Mouse (Mus musculus) left cerebral cortex, adult 18-20 months (tissue): ENCODE measurements at regions not wholly inside any gene's neighbourhood (a gene's known extent, or its start where the extent isn't known, plus 50 kb on each side); places are given as distances from the start of the nearest gene placed in this dataset.

ENCODE experiments used
- DNase-seq, 2 experiments: peaks; one replicate each; pipeline ENCODE4 v3.0.0; 2021 to 2022; ENCODE audit warnings: low spot score in 2 of 2, mixed read lengths in 1 of 2

DNA sequence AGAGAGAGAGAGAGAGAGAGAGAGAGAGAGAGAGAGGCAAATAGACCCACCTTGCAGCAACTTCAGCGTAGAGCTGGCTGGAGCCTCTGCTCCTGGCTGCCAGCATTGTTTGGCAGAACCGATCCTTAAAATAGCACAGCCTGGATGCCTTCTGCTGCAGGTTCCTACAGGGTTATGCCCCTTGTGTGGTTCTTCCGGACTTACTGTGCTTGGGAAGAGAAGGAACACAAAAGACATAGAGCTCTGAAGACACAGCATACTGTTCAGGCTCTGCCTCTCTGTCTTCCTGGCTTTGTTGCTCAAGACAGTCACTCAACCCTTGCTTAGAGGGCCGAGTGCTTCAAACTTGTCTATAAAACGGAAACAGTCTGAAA is 86.2 kb upstream of the Slc25a26 start:
- DNase-seq, result no peak

DNA sequence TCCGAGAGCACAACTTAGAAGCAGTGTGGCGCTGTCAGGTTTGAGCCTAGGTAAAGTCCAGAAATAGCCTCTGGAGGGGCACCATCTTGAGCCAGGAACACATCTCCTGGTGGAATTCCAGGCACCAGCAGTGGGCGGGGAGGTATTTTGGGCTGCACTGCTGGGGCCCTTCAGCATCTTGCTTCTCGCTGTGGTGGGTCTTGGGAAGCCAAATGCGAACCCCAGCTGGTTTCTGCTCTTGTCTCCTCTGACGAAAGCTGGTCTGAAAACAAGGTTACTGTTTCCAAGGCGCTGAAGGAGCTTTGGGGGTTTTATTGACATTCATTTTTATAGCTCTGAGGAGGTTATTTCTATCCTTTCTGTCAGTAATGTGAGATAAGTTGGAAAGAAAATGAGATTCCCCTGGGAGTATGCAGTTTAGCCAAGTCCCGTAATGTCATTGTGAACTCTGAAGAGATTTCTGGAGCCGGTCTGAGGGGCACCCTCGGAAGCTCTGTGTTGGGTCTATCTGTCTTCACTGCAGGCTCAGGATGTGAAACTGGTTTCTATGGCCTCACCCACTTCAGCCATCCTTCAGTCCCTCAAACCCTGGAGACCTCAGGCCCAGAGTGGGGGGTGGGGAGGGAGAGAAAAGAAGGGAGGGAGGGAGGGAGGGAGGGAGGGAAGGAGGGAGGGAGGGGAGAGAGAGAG is 86.7 kb upstream of the Slc25a26 start:
- DNase-seq, result peak in 1 of 2 experiments; percentile 45

DNA sequence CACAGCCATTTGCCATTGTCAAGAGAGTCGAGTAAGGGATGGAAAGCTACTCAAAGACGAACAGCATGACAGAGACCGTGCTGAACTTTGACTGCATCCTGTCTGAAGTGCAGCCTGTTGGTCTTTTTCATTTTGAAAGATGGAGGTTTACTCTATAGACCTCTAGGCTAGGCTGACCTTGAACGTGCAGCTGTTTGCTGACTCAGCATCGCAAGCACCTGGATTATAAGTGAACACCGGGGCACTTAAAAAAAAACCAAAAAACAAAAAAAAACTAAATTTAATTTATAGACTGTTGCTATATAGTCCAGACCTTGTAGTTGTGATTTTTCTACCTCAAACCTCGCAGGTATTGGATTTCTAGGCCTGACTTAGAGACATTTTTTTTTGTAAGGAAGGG is 87.8 kb upstream of the Slc25a26 start:
- no peak for DNase-seq

GRCm38 (mm10) chr6:94410480-94410879 is 89.7 kb upstream of the Slc25a26 start:
- no peak for DNase-seq

GRCm38 (mm10) chr6:94408996-94409395 is 91.1 kb upstream of the Slc25a26 start:
- DNase-seq, result no peak

DNA sequence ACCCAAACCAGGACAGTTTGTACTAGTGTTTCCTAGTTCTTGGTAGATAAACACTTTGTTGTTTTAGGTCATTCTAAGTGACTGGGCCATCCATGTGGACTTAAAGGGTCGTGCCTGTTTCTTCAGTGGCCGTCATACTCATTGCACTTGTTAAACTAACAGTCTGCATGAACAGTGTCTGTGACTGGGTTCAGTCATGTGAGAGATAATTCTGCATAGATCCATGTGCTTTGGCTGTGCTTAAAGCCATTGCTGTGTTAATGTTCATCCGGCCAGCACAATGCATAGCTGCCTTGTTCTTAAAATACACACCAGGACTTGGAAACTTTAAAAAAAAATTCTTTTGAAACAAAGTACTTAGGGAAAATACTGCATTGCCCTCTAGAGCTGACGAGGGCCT is 92.4 kb upstream of the Slc25a26 start:
- no peak for DNase-seq

GRCm38 (mm10) chr6:94405371-94406076 is 94.6 kb upstream of the Slc25a26 start:
- DNase-seq, result peak; percentile 49 to 55

- no peak for DNase-seq
Observed at GRCm38 (mm10) chr6:94401617-94402481, 98.3 kb upstream of the Slc25a26 start.

DNA sequence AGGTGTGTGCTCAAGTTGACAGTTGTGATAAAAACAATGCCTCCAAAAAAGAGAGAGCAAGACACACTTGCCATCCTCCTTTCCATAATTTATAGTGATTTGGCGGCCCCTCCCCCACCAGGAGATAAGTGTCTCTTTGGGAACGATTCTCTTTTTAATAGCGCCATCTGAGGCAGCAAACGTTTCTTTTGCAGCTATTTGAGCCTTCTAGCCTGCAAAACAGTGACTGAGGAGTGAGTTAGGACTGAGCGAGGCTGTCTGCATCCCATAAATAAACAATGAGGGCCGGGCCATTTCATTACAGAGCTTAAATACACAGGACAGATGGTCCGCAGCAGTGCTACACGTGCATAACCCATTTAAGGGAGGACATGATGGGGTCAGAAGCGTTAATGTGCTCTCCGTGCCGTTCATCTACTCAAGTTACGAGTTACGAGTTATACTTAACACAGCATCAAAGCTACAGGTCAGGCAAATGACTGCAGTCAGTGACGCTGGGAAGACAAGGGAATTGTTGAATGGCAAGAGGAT is 99.0 kb upstream of the Slc25a26 start:
- peak; percentile 18 to 29 for DNase-seq

GRCm38 (mm10) chr6:94400471-94401051 is 99.6 kb upstream of the Slc25a26 start:
- DNase-seq, result peak in 1 of 2 experiments; percentile 16

- DNase-seq, result no peak
Observed at GRCm38 (mm10) chr6:94391134-94391533, 107.4 kb upstream of the Magi1 start.

- DNase-seq, result no peak
Observed at GRCm38 (mm10) chr6:94390403-94390802, 106.7 kb upstream of the Magi1 start.

DNA sequence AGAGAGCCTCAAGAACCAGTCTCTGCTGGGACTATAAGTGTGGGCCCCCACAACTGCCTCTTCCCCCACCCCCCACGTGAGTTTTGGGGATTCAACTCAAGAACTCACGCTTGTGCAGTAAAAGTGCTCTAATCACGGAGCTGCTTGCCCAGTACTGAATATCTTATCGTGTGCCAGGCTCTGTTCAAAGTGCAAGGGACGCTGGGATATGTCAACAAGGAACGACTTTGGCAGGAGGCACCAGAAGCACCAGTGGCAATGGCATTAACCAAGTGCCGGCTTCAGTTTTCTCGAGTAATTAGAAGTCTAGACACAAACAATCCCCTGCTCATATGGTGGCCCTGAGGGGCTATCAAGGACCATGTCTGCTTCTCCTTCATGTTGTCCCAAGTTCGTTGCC is 106.0 kb upstream of the Magi1 start:
- no peak for DNase-seq

GRCm38 (mm10) chr6:94387648-94388047 is 103.9 kb upstream of the Magi1 start:
- DNase-seq, result no peak

DNA sequence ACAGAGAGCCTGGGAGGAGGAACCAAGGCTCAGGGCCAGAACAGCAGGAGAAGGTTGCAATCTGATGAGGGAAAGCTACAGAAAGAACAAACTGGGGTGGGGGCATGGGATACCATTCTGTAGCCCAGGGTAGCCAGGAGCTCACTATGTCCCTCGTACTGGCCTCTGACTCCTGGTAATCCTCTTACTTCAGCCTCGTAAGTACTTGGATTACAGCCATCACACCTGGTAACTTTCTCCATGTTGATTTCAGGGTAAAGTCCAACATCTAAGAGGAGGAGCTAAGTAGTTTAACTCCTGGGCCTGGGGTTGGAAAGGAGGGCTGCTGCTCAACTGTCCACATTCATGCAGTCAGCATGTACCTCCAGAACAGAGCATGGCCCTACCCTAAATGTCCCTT is 101.8 kb upstream of the Magi1 start:
- DNase-seq, result no peak

DNA sequence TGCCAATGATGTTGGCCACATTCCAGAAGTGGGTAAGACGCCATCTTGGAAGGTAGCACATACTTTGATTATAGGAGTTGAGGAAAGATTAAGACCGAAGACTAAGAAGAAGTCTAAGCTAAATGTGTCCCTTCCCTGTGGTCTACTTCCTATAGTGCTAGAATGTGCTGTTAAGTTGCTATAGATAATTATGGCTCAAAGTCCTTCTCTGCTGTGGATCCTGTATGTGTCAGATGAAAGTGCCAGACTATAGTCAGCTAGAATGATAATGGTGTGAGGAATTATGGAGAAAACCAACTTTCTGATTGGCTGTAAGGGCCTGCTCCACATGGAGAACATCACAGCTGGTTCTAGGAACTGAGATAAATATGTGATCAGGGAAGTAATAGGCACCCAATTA is 86.3 kb upstream of the Magi1 start:
- DNase-seq, result no peak

DNA sequence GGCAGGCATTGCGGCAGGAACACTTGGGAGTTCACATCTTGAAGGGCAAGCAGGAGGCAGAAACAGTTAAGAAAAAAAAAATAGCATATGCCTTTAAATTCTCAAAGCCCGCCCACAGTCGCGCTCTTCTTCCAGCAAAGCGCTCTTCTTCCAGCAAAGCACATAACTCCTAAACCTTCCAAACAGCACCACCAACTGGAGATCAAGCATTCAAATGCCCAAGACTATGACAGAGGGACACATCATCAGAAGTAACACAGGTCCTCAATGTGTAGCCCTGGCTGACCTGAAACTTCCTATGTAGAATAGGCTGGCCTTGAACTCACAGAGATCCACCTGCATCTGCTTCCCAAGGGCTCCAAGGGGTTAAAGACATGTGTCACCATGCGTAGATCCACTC is 80.2 kb upstream of the Magi1 start:
- DNase-seq, result peak; percentile 2 to 14

GRCm38 (mm10) chr6:94362626-94363025 is 78.9 kb upstream of the Magi1 start:
- no peak for DNase-seq

DNA sequence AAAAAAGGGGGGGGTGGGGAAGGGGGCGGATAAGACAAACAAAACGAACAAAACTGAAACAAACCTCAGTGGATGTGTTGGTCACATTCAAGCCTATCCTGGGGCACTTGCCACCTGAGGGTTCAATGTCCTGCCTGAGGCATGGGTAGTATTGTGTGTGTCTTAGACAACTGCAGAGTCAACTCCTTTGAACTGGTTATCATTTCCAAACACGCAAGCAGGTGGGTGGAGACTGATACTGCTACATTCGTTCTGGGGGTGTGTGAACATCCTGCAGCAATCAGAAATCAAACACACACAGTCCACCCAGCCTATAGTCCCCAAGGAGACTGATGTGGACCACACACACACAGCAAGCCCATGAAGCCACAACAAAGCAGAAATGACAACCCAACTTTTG is 73.9 kb upstream of the Magi1 start:
- no peak for DNase-seq

DNA sequence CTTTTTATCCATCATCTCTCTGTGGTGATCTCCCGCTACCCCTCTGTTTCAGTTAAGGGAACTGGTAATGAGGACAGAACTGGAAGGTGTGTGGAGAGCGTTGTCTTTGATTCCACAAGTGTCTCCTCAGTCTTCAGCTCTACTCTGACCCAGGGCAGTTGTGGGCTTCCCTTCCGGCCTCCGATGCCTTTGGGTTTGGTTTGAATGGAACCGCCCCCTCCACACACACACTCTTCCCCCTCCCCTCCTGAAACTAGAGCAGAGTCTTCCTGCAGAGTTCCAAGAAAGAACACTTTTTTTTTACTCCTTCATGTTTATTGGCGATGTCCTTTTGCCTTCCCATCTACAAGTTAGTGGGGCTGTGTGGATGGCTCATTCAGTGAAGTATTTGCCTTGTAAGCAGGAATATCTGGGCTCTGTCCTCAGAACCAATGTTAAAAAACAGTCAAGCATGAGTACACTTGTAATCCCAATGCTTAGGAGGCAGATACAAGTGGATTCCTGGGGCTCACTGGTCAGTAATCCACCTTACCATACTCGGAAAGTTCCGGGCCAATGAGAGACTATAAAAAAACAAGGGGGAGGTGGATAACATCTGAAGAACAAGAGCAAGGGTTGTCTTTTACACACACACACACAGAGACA is 70.9 kb upstream of the Magi1 start:
- no peak for DNase-seq

- DNase-seq, result no peak
Observed at GRCm38 (mm10) chr6:94344296-94344695, 60.6 kb upstream of the Magi1 start.
